Comparison of ENCODE assay signal across 37 mouse cellular contexts in genomic region chr7:45892651-45893050, GRCm38 (mm10). TPM values are rescaled to one million over a fixed set of nuclear protein-coding genes. Genes with fewer than 3 reads are reported as not detected.
"Had no signal": no experiment of that assay in that cellular context is flagged by ENCODE, and none has a peak within 500 bp of the region (broad histone marks: within the 10 kb centered on the region; RNA-seq: fewer than 3 reads in every experiment).

No protein-coding gene starts in this region.

- H3K4me3 ChIP-seq: heart, embryonic 10.5 days; heart, embryonic 12.5 days; heart, embryonic 13.5 days; heart, embryonic 15.5 days; hindbrain, embryonic 10.5 days; hindbrain, embryonic 12.5 days; hindbrain, embryonic 13.5 days; hindbrain, embryonic 15.5 days; intestine, embryonic 15.5 days; kidney, embryonic 15.5 days; layer of hippocampus, adult 2 months had no signal

- H3K27me3 ChIP-seq: heart, embryonic 12.5 days; heart, embryonic 13.5 days; heart, embryonic 15.5 days; hindbrain, embryonic 15.5 days; intestine, embryonic 15.5 days; kidney, embryonic 15.5 days had no signal

- H3K36me3 ChIP-seq: heart, embryonic 10.5 days; heart, embryonic 12.5 days; heart, embryonic 13.5 days; heart, embryonic 15.5 days; hindbrain, embryonic 10.5 days; hindbrain, embryonic 12.5 days; hindbrain, embryonic 13.5 days; hindbrain, embryonic 15.5 days; intestine, embryonic 15.5 days; kidney, embryonic 15.5 days had no signal

- H3K4me1 ChIP-seq: heart, embryonic 12.5 days; intestine, embryonic 15.5 days had no signal

- H3K27ac ChIP-seq: heart, embryonic 10.5 days; heart, embryonic 13.5 days; heart, embryonic 15.5 days; hindbrain, embryonic 10.5 days; hindbrain, embryonic 12.5 days; hindbrain, embryonic 13.5 days; hindbrain, embryonic 14.5 days; hindbrain, embryonic 15.5 days; hindbrain, postnatal 0 days; intestine, embryonic 15.5 days; kidney, embryonic 15.5 days; kidney, postnatal 0 days; layer of hippocampus, adult 2 months had no signal

- DNase-seq: heart, postnatal 10 days; heart, postnatal 14 days; heart, postnatal 36 days; heart, postnatal 4 days; kidney, adult 11 months; kidney, adult 18-20 months; kidney, adult 2 months; kidney, adult 8-10 months; kidney, adult 9 months; kidney, postnatal 10 days; kidney, postnatal 14 days; kidney, postnatal 25 days; kidney, postnatal 36 days; kidney, postnatal 4 days; layer of hippocampus, adult 9-11 months; layer of hippocampus, postnatal 36 days had no signal

RNA-seq across cellular contexts. Expression of gene Syngr4, which starts 3.9 kb away (rescaled TPM):
- total RNA-seq: heart, postnatal 14 days; heart, postnatal 25 days; heart, postnatal 36 days; hematopoietic stem cell, adult 5-6 weeks; hindbrain, postnatal 0 days; layer of hippocampus, adult 18-20 months; layer of hippocampus, adult 2 months; layer of hippocampus, postnatal 14 days; layer of hippocampus, postnatal 25 days; layer of hippocampus, postnatal 36 days had no signal
- polyA plus RNA-seq: hindbrain, embryonic 15.5 days; hindbrain, embryonic 16.5 days had no signal

RNA-seq across cellular contexts. Expression of gene Grin2d, which starts 14.5 kb away (rescaled TPM):
- polyA plus RNA-seq: inflammation-experienced regulatory T-cells, adult 6 months had no signal
